Mouse (Mus musculus) testis, adult 2 months (tissue): ENCODE results near the gene Alkbh2.

Experiments
- CTCF ChIP-seq: fragments of 200-500 bp; IDR thresholded peaks from 2 replicates; pipeline ENCODE4 v1.5.1; 2012; ENCODE audit warnings: low read depth, mild to moderate bottlenecking, inconsistent platforms, low read length, moderate library complexity; ENCODE audit not compliant: control insufficient read depth, insufficient read depth, insufficient replicate concordance
- POLR2A ChIP-seq: fragments of 200-500 bp; IDR thresholded peaks from 2 replicates; pipeline ENCODE4 v1.6.1; 2012; ENCODE audit warnings: low read depth, mild to moderate bottlenecking, inconsistent platforms, low read length, moderate library complexity; ENCODE audit not compliant: control insufficient read depth

- no peak for TF ChIP-seq CTCF
- no peak for TF ChIP-seq POLR2A
These were observed 51.0 kb downstream of the Alkbh2 start for GRCm38 (mm10) chr5:114077009-114077408.
